Mouse (Mus musculus) kidney, postnatal 25 days (tissue): Measurements from ENCODE around the gene Hivep2.

Experiments used
- DNase-seq, 2 experiments: peaks; one replicate each; pipeline ENCODE4 v3.0.0; 2021; ENCODE audit warnings: mixed read lengths in 2 of 2

The Hivep2 gene

DNA sequence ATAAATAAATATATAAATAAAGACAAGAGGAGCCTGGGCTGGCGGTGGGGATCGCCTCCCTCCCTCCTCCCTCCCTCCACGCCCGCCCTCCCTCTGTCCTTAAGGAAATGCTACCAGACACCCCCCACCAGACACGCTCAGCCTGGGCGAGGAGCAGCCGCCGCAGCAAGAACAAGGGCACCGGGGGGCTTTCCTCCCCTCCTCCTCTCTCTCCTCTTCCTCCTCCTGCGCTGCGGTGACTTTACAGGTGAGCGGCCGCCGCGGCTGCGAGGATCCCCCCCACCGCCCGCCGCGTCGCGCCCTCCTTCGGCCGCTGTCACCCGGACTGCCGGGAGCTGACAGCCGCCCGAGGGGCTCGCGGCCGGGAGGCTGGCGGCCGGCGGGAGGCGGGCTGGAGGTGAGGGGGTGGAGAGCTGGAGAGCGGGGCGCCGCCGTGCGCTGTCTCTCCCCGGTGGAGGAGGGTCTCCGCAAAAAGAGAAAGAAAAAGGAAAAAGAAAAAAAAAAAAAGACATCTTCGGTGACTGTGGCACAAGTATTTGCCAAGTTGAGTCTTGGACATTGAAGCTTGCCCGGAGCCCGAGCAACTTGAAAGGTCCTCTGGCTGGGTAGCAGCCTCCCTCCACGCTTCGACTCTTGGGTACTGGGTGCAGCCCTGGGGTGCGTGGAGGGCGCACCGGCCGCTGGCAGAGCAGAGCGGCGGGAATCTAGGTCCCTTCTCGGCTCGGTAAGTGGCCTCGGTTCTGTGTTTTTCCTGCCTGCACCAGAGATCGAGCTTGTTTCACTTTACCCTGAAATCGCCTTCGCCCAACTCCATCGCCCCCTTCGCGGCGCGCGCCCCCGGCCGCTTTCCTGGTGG is at the start of gene Hivep2:
Gene Hivep2, plus strand, starts transcription at position 102 of the 856 bp plus-strand sequence.
- peak; percentile 52 to 71 for DNase-seq

DNA sequence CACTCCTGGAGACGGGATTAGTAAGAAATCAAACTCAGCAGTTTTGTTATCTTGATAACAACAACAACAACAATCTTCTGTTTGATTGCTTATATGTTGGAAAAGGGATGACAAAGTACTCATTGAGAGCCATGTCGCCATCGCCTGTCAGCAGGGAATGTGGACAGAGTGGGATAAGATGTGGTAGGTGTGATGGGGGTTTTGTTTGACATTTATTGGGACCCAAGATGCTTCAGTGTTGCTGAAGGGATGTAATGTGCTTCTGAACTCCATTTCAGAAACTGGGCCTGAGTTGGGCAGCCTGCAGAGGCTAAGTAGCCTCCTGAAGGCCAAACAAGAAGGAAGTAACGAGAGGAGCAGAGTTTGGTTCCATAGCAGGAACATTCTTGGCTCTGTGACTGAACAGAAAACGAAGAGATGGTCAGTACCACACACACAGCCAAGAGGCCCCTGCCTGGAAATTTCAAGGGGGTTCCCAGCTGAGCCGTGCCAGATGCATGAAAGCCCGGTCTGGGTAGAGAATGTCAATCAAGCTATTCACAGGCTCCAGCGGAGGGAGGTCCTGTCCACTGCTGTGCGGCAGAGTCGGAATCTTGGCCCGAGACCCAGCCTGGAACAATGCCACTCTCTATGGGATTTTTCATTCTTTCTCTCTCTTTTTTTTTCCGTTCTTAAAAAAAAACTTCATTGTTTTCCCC is 49.1 kb upstream of the Hivep2 start:
- DNase-seq = peak; percentile 25 to 34

DNA sequence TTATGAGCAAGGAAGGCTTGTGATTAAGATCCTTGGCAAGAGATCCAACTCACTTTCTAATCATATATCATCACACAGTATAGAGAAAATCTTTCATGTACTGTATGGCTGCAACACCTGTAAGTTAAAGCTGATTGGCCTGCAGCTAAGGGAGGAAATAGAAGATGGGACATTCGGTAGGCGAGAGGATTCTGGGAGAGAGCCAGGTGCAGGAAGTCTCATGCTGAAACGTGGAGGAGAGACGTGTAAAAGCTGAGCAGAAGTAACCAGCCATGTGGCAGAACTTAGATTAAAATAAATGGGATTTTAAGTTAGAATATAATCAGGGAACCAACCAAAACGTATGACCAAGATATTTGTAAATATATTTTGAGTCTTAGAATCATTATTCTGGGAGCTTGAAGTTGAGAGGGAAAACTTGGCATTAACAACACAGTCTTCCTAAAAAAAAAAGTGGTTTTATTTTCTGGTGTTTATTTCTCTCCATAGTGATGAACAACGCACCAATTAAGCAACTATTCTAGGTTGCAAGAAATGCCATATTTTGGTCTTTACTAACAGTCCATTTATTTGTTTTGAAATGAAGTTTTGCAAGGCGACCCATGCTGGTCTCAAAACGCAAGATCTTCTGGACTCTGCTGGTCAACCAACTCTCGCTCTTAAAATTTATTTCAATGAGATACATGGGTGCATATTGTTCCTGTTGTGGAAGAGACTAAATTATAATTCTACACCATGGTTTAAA is 44.1 kb upstream of the Hivep2 start:
- no peak for DNase-seq

DNA sequence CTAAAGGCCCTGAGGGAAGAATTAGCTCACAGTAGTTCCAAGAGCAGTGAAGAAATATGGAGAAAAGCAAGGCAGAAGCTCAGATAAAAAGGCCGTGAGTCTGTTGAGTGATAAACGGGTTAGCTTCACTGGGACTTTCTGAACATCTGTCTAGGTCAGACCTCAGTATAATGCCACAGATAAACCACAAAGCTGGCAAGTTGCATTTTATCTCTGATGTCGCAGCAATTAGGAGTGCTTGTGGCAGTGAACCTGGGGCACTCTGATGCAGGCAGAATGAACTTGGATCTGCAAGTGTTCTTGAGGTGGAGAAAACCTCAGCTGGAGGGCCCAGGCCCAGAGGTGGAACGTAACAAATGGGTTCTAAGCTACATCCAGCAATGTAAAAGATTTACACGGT is 36.6 kb upstream of the Hivep2 start:
- DNase-seq = no peak

DNA sequence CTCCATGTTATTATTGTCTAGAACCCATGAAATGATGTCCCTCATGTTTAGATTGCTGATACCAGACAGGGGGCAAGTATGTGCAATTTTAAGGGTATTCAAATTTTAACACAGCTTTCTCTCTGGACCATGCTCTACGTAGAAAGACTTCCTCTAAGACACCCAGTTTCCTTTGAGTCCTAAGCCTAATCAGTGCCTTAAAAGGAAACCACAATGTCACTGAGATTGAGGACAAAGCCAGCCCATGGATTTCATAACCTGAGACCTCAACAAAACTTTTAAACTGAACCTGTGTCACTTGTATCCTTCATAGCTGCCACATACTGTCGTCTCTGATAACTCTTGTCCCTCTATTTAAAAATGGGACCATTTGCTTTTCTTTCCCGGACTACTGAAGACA is 33.7 kb upstream of the Hivep2 start:
- no peak for DNase-seq

DNA sequence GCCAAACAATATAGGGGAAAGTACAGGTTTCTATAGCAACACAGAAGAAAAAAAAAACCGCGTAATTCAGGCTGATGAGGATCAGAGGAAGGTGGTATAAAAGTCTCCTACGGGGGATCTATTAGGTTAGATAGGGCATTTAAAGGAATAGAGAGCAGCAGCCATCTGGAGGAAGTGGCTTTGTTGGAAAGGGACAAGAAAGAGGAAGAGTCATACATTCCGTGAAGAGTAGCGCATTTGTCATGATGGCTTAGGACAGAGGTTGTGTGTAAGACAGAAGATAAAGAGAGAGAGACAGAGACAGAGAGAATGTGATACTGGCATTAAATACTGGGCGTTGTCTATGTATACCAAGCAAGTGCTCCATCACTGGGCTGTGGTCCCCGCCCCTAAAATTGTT is 32.6 kb upstream of the Hivep2 start:
- DNase-seq = no peak

DNA sequence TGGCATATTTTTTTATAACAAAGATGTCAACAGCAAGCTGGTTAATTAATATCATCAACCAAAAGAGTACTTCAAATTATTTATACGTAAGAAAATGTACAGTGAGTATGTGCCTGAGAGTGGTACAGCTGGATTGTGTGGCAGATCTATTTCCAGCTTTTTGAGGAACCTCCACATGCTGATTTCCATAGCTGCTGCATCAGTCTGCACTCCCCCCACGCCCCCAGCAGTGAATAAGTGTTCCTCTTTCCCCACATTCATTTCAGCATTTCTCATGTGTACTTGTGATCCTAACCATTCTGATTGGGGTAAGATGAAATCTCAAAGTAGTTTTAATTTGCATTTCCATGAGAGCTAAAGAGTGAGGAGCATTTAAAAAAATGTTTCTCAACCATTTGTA is 30.2 kb upstream of the Hivep2 start:
- DNase-seq = no peak

DNA sequence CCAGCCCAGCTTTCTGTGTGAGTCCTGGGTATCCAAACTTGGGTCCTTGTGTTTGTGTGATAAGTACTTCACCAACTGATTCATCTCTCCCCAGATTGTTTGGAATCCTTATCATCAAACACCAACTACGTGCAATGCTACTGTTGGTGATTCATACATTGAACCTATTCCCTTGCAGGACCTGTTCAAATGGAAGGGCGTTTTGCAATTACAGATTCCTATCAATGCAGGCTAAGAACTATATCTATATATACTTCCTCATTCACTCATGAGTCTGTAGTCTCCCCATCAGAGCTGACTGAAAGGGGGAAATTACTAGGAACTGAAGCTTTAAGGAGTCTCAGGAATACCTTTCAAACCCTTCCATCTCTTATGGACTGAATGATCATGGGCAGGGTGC is 24.5 kb upstream of the Hivep2 start:
- DNase-seq = no peak

DNA sequence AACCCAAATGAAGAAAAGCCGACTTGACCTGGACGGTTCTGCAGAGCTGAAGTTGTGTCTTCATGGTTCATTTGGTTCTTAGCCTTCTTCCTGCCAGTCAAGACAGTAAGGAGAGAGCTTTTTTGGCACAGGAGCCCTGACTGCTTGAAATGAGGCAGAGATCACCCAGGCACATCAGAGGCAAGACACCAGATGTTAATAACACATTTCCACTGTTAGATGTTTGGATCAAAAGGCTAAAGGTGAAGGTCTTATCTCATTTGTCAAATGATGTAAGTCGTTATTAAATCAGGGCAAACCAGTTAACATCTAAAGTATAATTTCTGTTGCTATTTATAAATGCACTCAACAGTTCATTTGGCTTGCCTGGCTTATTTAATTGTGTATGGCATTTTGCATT is 22.2 kb upstream of the Hivep2 start:
- no peak for DNase-seq

DNA sequence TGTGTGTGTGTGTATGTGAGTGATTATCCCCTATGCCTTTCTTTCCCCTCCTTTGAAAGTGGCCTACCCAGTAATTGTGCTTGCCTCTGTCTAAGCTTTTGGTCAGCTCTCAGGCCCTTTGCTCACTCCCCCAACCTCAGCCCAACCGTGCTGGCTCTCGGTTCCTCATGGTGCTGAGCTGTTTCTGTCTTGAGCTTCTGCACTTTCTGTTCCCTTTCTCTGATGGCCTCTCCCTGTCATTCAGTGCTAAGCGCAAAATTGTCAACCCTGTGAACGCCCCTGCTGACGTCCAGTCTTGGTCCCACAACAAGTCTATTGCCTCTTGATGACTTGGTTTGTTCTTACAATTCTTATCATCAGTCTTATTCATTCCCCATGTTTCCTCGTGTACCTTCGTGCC is 19.4 kb upstream of the Hivep2 start:
- DNase-seq = no peak

DNA sequence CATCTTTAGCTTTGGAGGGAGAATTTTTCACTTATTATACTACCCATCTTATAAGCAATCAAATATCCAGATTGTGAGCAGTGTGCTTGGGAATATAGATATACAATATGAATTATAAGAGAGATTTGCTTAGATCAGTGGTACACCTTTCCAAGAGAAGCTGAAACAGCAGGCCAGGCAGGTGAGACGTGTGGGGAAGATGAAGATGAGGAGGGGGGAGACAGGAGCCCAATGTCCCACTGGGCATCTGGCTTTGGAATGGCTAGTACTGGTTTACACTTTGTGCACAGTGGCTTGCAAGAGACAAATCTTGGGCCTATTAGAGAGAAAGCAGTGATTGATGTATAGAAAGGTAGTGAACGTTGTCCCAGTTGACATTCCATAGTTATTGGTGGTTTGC is 2.9 kb upstream of the Hivep2 start:
- no peak for DNase-seq

DNA sequence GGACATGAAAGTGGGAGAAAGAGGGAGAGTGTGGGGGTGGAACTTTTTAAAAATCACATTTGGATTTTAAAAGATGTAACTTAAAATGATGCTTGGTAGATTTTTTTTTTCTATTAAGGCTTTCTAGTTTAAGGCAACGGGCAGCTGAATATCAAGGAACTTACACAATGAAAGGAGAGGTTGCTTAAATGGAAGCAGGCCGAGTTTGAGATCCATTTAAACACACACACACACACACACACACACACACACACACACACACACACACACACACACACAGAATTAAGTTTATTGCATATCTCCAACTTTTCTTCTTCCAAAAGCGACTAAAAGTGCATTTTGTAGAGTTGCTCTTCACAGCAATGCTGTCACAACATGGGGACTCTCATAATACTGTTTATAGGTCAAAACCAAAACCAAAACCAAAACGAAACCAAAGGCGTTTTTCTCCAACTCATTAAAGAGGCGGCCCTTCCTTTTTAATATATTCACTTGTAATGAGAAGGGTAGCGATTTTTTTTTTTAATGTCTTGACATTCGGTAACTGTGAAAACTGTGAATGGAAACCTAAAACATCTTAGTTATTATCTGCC is 1.9 kb upstream of the Hivep2 start:
- no peak for DNase-seq

DNA sequence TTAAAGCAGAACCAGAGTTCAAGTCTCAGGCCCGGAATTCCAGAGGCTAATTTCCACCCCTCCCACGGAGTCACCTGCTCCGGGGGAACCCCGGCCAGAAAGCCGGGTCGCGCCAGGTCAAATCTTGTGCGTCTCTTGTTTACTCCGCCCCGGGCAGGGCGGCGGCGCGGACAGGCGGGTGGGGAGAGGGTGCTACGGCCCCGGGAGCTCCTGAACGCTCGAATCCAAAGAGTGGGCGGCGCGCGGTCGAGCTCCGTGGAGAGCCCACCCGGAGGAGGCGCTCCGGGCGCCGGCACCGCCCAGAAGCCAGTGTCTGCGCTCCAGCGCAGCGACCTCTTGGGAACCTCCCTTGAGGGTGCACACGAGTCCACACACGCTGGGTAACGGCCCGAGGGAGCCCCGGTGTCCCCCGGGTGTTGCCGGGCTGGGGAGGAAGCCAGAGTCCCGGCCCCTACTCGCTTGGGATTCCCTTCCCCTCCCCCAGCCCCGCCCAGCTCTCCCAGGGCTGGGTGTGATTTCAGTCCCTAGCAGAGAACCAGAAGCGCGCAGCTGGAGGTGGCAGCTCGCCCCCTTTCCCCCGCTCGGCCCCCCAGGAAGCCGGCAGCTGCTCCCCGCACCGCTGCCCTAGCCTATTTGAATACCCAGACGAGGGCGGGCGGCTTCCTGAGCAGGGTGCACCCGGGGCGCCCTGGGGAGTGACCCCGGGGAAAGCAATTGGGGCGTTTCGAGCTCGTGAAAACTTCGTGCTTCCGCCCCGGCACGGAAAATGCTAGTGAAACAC is 1.2 kb upstream of the Hivep2 start:
- DNase-seq = peak; percentile 90 to 97

DNA sequence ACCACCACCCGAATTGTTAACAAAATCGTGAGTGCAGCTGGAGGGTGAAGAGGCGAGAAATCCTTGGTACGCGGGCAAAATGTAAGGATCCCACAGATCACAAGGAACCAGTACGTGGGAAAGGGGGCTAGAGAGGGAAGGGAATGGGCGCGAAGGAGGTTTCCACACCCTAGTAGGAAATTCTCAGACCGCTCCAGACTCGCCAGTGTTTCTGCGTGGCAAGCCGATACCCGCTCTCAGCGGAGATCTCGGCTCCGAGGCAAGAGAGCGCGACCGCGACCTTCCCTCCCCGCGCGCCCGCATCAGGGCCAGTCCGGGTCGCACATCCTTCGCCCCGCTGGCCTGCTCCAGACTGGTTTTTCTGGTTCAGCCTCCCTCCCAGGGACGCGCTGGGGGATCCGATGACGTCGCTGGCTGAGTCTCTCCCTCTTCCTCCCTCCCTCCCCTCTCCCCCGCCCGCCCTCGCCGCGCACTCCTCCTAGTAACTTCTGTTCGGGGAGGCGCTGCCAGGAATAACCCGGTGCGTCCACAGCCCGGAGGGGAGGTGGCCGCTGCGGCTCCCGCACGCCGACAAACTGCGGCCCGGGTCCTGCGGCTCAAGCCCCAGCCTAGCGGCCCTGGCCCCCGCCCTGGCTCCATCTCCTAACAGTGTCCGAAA is 430 bp upstream of the Hivep2 start:
- DNase-seq = peak; percentile 94 to 97

DNA sequence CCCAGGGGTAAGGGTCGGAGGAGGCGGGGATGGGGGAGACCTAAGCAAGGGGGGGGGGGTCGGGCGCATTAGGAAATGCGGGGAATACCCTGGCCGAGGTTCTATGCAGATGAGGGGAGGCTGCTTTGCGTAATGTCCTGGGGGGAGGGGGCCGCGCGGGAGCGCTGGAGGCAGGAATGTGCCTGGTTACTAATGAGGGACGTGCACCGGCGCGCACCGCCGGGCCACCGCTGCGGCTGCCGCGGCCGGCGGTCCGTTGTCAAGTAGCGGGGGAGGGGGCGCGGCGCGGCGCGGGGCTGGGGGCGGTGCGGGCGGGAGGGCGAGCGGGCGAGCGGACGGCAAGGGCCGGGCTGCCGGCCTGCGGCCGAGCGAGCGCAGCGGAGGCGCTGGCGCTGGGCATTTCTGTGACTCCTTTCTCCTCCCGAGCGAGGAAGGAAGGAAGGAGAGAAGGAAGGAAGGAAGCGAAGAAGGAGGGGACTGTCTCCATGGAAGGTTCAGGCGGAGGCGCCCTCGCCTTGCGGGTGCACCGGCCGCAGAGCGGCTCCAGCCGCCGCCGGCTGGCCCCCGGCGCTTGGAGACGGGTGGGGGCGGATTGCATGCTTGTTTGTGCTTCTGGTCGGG is 1.1 kb downstream of the Hivep2 start:
- DNase-seq = peak; percentile 79 to 91

DNA sequence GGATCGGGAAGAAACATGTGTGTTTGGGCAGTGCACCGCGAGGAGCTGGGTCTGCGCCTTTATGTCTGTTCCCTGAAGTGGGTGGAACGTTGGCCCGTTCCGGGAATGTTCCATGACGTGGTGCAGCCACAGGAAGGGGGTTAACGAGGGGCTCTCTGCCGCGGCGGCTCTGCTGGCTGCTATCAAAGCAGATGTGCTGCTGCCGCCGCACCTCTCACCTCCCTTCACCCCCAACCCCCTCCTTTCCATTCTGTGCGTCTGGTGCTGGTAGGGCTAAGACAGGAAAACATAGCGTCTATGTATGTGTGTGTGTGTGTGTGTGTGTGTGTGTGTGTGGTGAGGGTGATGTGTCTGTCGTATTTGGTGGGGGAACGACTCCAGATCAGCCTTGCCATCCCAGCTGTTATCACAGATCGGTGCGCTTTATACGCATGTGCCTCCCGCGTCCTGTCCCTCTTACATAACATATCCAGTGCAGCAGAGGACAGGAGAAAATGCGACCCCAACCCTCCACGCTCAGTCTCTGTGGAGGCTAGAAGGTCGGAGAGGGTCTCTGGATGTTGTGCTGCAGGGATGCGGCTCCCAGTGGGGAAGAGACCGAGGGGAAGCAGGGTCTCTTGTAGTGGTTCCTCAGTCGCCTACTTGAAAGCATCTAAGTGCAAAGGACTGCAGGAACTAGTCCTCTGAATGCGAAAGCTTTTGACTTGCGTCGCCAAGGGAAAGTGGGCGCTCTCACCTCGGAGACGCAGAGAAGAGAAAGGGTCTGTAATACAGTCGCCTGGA is 1.8 kb downstream of the Hivep2 start:
- peak; percentile 84 to 94 for DNase-seq

DNA sequence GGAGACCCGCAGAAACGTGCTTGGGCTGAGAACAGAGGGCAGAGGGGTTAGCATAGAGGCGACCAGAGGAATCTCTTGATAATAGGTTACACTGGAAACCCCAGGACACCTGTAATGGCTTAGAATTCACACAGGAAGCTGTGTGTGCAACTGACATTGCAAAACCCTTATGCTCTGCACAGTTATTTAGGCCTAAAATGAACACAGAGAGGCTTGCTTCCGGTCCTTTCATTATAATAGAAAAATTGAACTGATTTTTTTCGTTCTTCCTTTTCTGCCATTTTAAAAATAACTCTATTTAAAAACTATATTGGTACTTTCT is 2.3 kb downstream of the Hivep2 start:
- no peak for DNase-seq

DNA sequence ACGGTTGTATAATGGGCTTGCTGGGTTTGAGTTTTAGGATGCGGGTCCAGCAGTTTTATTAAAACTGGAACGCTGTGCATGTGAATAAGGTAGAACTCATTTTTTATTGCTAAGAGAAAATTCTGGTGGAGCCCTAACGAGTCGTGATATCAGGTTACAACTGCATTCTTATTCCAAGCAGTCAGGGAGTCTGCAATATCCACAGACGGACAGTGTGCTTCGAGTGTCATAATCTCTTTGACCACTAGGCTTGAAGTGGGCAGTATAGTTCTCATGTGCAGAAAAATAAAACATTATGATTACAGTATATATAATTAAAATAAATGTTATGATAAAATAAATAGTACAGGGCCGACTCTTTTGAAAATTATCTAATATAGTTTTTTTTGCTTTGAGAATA is 3.1 kb downstream of the Hivep2 start:
- DNase-seq = peak in 1 of 2 experiments; percentile 50

DNA sequence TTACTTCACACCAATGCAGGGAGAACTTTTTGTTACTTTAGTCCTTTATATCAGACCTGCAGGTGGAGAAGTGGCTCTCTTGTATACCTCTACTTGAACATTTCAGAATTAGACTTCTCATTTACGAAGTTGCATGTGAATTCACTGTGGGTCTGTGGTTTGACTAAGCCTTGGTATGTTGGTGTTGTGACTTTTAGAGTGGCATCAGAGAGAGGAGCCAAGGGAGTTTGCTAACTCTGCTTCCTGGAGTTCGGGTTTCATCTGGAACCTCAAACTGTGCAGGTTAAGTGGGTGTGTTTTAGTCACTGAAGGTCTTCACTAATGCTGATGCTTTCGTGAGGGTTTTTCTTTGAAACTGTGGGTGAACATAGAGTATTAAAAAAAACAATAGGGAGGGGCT is 4.4 kb downstream of the Hivep2 start:
- DNase-seq = no peak

DNA sequence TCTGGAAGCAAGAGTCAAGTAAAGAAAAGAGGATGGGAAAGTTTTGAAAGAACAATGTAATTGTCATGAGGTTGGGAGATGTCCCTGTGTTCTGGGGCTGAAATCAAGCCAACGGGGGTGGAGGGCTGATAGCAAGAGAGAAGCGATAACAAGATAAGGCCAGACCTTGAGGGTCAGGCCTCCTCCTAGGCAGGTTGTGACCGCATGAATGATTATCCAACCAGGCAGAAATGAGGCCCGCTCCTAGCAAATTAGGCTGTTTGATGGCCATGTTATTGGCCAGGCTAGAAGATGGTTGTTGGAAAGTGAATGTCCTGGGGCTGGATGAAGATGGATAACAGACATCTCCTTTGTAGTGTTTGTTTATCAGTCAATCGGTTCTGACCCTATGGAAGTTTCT is 5.4 kb downstream of the Hivep2 start:
- DNase-seq = no peak
